Comparison of ENCODE assay signal across 9 mouse cellular contexts in the genomic region with DNA sequence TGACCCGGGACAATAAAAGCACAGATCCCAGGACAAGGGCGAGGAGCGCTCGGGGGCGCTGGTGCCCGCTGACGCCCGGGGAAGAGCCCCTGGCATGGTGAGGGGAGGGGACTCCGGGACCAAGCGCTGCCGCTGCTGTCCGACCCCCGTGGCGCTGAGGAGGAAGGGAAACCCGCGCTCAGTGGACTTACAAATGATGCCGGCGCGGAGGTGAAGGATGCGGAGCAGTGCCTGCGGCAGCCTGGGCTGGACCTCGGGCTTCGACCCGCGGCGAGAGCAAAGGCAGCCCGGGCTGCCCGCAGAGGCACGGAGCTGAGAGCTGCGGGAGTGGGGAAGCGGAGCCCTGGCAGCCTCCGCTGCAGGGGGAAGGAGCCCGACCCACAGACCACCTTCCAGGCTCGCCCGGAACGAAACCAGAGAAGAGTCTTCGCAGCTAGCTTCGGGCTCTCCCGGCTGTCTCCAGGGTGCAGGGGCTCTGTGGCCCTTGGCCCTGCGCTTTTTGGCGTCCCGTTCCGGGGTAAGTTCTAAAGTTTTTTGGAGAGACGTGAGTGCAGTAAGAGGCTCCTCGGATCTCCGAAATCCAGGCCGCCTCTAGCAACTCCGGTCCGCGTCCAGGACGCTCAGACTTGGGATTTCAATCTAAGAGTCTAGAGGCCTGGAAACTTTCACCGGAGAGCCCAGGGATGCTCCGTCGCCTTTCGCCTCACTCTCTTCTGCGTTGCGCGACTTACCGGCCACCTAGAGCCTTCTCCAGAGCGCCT. TPM values are rescaled to one million over a fixed set of nuclear protein-coding genes. Genes with fewer than 3 reads are reported as not detected.
DNase-seq lines count a peak whose midpoint lies in the region; ATAC-seq and TF ChIP-seq lines count a peak whose summit lies in the region.
"Had no signal": no experiment of that assay in that cellular context is flagged by ENCODE, and none has a peak within 500 bp of the region (broad histone marks: within the 10 kb centered on the region; RNA-seq: fewer than 3 reads in every experiment).

No protein-coding gene starts in this region.

- ATAC-seq in Patski = peak; percentile 51
- no peak; the same call in 1 of the 2 replicates for ATAC-seq in forebrain, embryonic 11.5 days (replicated peaks; ENCODE audit: low FRiP score)
- peak; percentile 27; the same call in 1 of the 2 replicates for ATAC-seq in limb, embryonic 11.5 days (ENCODE audit: insufficient number of reproducible peaks, low FRiP score, low TSS enrichment, low read depth)
- ATAC-seq in neural tube, embryonic 12.5 days (ENCODE audit: low FRiP score, low read depth) = peak; percentile 46
- ATAC-seq in megakaryocyte progenitor cell, adult 5-6 weeks (replicated peaks; ENCODE audit: poor library complexity) = no peak

- DNase-seq in layer of hippocampus, postnatal 10 days (ENCODE audit: low spot score in 2 of 2) = peak; percentile 50 to 56
- no peak for DNase-seq in layer of hippocampus, adult 9-11 months
- peak; percentile 31 for DNase-seq in Patski (ENCODE audit: low read depth, low spot score)
- no peak for DNase-seq in forebrain, embryonic 11.5 days (ENCODE audit: low spot score)
- DNase-seq in heart, postnatal 10 days = peak; percentile 54 to 63
- peak; percentile 73 for DNase-seq in limb, embryonic 11.5 days (ENCODE audit: low spot score)

- in situ Hi-C loops in Patski (cut with MboI; ENCODE audit: low pct_unique_long_range_greater_than_20kb) = loop anchor here (5.0 to 10.0 kb wide), 3 partner anchors 336 to 1116 kb away; no protein-coding TSS in a partner anchor

- peaks cover 7% of the 10 kb centered on the region; the same call in 1 of the 2 replicates for H3K4me1 ChIP-seq in forebrain, embryonic 11.5 days (replicated peaks; ENCODE audit: control insufficient read depth, insufficient read depth, low read length)
- peaks cover 9% of the 10 kb centered on the region; the same call in 1 of the 2 replicates for H3K4me1 ChIP-seq in limb, embryonic 11.5 days (ENCODE audit: control insufficient read depth, insufficient read depth, low read length)
- H3K4me1 ChIP-seq in neural tube, embryonic 12.5 days = peaks cover 28% of the 10 kb centered on the region

- no peaks in the 10 kb centered on the region for H3K27me3 ChIP-seq in Patski
- no peaks in the 10 kb centered on the region for H3K27me3 ChIP-seq in forebrain, embryonic 11.5 days (ENCODE audit: control insufficient read depth, insufficient read depth, low read length)
- no peaks in the 10 kb centered on the region for H3K27me3 ChIP-seq in limb, embryonic 11.5 days (ENCODE audit: control insufficient read depth, insufficient read depth, low read length)
- H3K27me3 ChIP-seq in neural tube, embryonic 12.5 days (replicated peaks) = no peaks in the 10 kb centered on the region

- under 1% methylated on average over 59 of the region's 60 CpGs for WGBS in forebrain, embryonic 11.5 days
- WGBS in limb, embryonic 11.5 days = under 1% methylated on average over 59 of the region's 60 CpGs
- WGBS in neural tube, embryonic 12.5 days = under 1% methylated on average over 60 of the region's 60 CpGs

- no peak for TF ChIP-seq CTCF in Patski (IDR thresholded peaks at IDR 0.05)

- H3K27ac ChIP-seq in forebrain, embryonic 11.5 days (ENCODE audit: low read depth, low read length) = peak overlapping the region; percentile 93
- peak overlapping the region; percentile 94 for H3K27ac ChIP-seq in limb, embryonic 11.5 days (replicated peaks; ENCODE audit: low read depth, low read length)
- H3K27ac ChIP-seq in neural tube, embryonic 12.5 days = peak overlapping the region; percentile 90
- H3K27ac ChIP-seq: macrophage had no signal

- CTCF ChIA-PET in Patski (lab: Charles Lee) = interaction anchor here (0.5 to 3.5 kb wide), 7 partner anchors 49 to 1114 kb away, joined by 3 to 27 read pairs (median 4); no protein-coding TSS in a partner anchor

- H3K4me2 ChIP-seq in forebrain, embryonic 11.5 days (ENCODE audit: low read depth, low read length, severe bottlenecking) = peak overlapping the region; percentile 97
- H3K4me2 ChIP-seq in limb, embryonic 11.5 days (ENCODE audit: low read depth, severe bottlenecking) = peak overlapping the region; percentile 95
- H3K4me2 ChIP-seq in neural tube, embryonic 12.5 days (replicated peaks) = peak overlapping the region; percentile 94

- peak overlapping the region; percentile 84 for H3K9ac ChIP-seq in forebrain, embryonic 11.5 days (ENCODE audit: low read length)
- H3K9ac ChIP-seq in limb, embryonic 11.5 days (ENCODE audit: low read length) = peak overlapping the region; percentile 90
- H3K9ac ChIP-seq in neural tube, embryonic 12.5 days = peak overlapping the region; percentile 84

- intact Hi-C loops in heart, postnatal 10 days (cut with DNase I) = loop anchor here (5.0 to 10.0 kb wide), 7 partner anchors 36 to 1239 kb away; no protein-coding TSS in a partner anchor

- peaks cover 20% of the 10 kb centered on the region for H3K36me3 ChIP-seq in forebrain, embryonic 11.5 days (ENCODE audit: control insufficient read depth, insufficient read depth, low read length)
- peaks cover 14% of the 10 kb centered on the region; the same call in 1 of the 2 replicates for H3K36me3 ChIP-seq in limb, embryonic 11.5 days (ENCODE audit: control insufficient read depth, insufficient read depth, low read length)
- H3K36me3 ChIP-seq in neural tube, embryonic 12.5 days = peaks cover 31% of the 10 kb centered on the region

- peak overlapping the region; percentile 80 for H3K4me3 ChIP-seq in forebrain, embryonic 11.5 days (ENCODE audit: low read depth, low read length)
- H3K4me3 ChIP-seq in limb, embryonic 11.5 days (ENCODE audit: low read depth, low read length) = peak overlapping the region; percentile 86
- peak overlapping the region; percentile 79 for H3K4me3 ChIP-seq in neural tube, embryonic 12.5 days

- POLR2A ChIA-PET in Patski (lab: Charles Lee) = interaction anchor here (0.6 to 1.0 kb wide), 4 partner anchors 10 to 725 kb away, joined by 3 to 4 read pairs (median 3); no protein-coding TSS in a partner anchor

- peaks cover 6% of the 10 kb centered on the region; the same call in 1 of the 2 replicates for H3K9me3 ChIP-seq in forebrain, embryonic 11.5 days (ENCODE audit: control insufficient read depth, low read length)
- H3K9me3 ChIP-seq in limb, embryonic 11.5 days (ENCODE audit: control insufficient read depth, low read length) = no peaks in the 10 kb centered on the region
- H3K9me3 ChIP-seq in neural tube, embryonic 12.5 days = no peaks in the 10 kb centered on the region

RNA-seq across cellular contexts. Expression of a gene that starts 0.5 kb away (rescaled TPM):
- 10 to 100 TPM; 44.6 to 46.4 TPM for total RNA-seq in layer of hippocampus, postnatal 10 days (2021)
- 3.5 TPM for polyA plus RNA-seq in Patski (2021)
- polyA plus RNA-seq in forebrain, embryonic 11.5 days (2014; fragmentation: Nextera tagmentation; extraction: Ambion mirVana) = 14.0 and 15.2 TPM in 2 replicates
- 10 to 100 TPM; 17.1 to 20.0 TPM for total RNA-seq in heart, postnatal 10 days (2021)
- polyA plus RNA-seq in limb, embryonic 11.5 days (2014; fragmentation: Nextera tagmentation; extraction: Ambion mirVana) = 10.7 and 12.5 TPM in 2 replicates
- polyA plus RNA-seq in neural tube, embryonic 12.5 days (2016; fragmentation: Nextera tagmentation; extraction: Ambion mirVana) = 12.1 and 13.0 TPM in 2 replicates
- total RNA-seq in megakaryocyte progenitor cell, adult 5-6 weeks (2015) = 0.02 TPM in 1 of 2 replicates, not detected in the other
- not detected in 2 replicates for total RNA-seq in megakaryocyte progenitor cell, adult 5-6 weeks (2017)

Comparison
In these comparisons a context has a peak if more than half of its experiments do, and no peak if none do; other contexts are left out.
1. DNase-seq: peak in layer of hippocampus, postnatal 10 days (2 of 2), Patski (single experiment), heart, postnatal 10 days (2 of 2) and limb, embryonic 11.5 days (single experiment); none in layer of hippocampus, adult 9-11 months (single experiment) and forebrain, embryonic 11.5 days (single experiment).
2. ATAC-seq: peak in Patski (single experiment), limb, embryonic 11.5 days (single experiment) and neural tube, embryonic 12.5 days (single experiment); none in forebrain, embryonic 11.5 days (single experiment) and megakaryocyte progenitor cell, adult 5-6 weeks (single experiment).
3. Peak in every context shown above with its lines, with median percentiles within 50 percentile points of each other: H3K27ac ChIP-seq, H3K4me2 ChIP-seq, H3K4me3 ChIP-seq and H3K9ac ChIP-seq.